Mouse (Mus musculus) liver, embryonic 14.5 days (tissue): Measurements from ENCODE around the gene 9930021J03Rik. TPM values are rescaled to one million over a fixed set of nuclear protein-coding genes. Genes with fewer than 3 reads are reported as not detected.
A peak's percentile ranks its signal among the peaks of the same experiment; 100 is the strongest.

ENCODE experiments used
- ATAC-seq: fragments of 200-750 bp; cut with Nextera tagmentation; 2 replicates; pipeline ENCODE4 v1.8.0; 2017; ENCODE audit warnings: moderate number of reproducible peaks, mild to moderate bottlenecking, moderate library complexity; ENCODE audit not compliant: insufficient read depth
- DNase-seq, 3 experiments: peaks; one replicate each; pipeline ENCODE4 v3.0.0-alpha.2; 2012 to 2013; ENCODE audit warnings: low read depth in 3 of 3, low spot score in 3 of 3
- H3K27ac ChIP-seq: fragments of 300-500 bp; sonication (generic); 2 replicates; pipeline ENCODE4 v1.5.1; 2014; ENCODE audit warnings: moderate library complexity, mild to moderate bottlenecking, control low read depth, inconsistent platforms
- H3K27me3 ChIP-seq: fragments of 300-500 bp; sonication (generic); 2 replicates; pipeline ENCODE4 v1.6.1; 2014; ENCODE audit warnings: mild to moderate bottlenecking, low read length, moderate library complexity; ENCODE audit not compliant: control insufficient read depth, insufficient read depth
- H3K36me3 ChIP-seq: fragments of 300-500 bp; sonication (generic); replicated peaks from 2 replicates; pipeline ENCODE4 v1.6.1; 2014; ENCODE audit warnings: low read depth; ENCODE audit not compliant: control insufficient read depth, insufficient read depth
- H3K4me1 ChIP-seq, 2 experiments: fragments of 200-500 bp in 1 of 2; fragments of 300-500 bp in 1 of 2; sonication (generic) in 1 of 2; replicated peaks; 2 replicates each; pipeline ENCODE4 v1.6.1; 2012 to 2014; ENCODE audit warnings: antibody characterized with exemption in 1 of 2, inconsistent platforms in 1 of 2, low read length in 1 of 2; ENCODE audit not compliant: control insufficient read depth in 2 of 2, insufficient read depth in 2 of 2
- H3K4me2 ChIP-seq: fragments of 300-500 bp; sonication (generic); 2 replicates; pipeline ENCODE4 v1.6.1; 2014; ENCODE audit warnings: low read depth, mild to moderate bottlenecking, control low read depth, moderate library complexity
- H3K4me3 ChIP-seq, 2 experiments: fragments of 200-500 bp in 1 of 2; fragments of 300-500 bp in 1 of 2; sonication (generic) in 1 of 2; 2 replicates each; pipeline ENCODE4 v1.5.1; 2012 to 2014; ENCODE audit warnings: low read depth in 2 of 2, low read length in 2 of 2, mild to moderate bottlenecking in 2 of 2, control low read depth in 1 of 2, inconsistent platforms in 1 of 2, moderate library complexity in 1 of 2; ENCODE audit not compliant: insufficient read depth in 1 of 2
- H3K9ac ChIP-seq: fragments of 300-500 bp; sonication (generic); replicated peaks from 2 replicates; pipeline ENCODE4 v1.6.1; 2014; ENCODE audit warnings: mild to moderate bottlenecking, control low read depth, moderate library complexity
- H3K9me3 ChIP-seq: fragments of 300-500 bp; sonication (generic); 2 replicates; pipeline ENCODE4 v1.6.1; 2016; ENCODE audit warnings: low read length, mixed read lengths; ENCODE audit not compliant: control insufficient read depth
- CTCF ChIP-seq: IDR thresholded peaks from 2 replicates; pipeline ENCODE4 v1.5.1; 2016; ENCODE audit warnings: antibody characterized with exemption, low read depth, control low read depth
- EP300 ChIP-seq: IDR thresholded peaks from 2 replicates; pipeline ENCODE4 v1.6.1; 2016; ENCODE audit warnings: antibody characterized with exemption, low read depth
- WGBS: fragments of 180-500 bp; shearing (Covaris S2); extraction: QIAGEN DNeasy Blood & Tissue Kit; methylation state at CpG from one replicate; pipeline ENCODE4 v1.1.7; 2014; ENCODE audit not compliant: insufficient replicate concordance; 5-methylcytosine and 5-hydroxymethylcytosine counted together
- polyA plus RNA-seq, 2 experiments: library from polyadenylated mRNA; depleted of rRNA in 1 of 2; stranded (reverse) in 1 of 2; unstranded in 1 of 2; fragments of >200 nt; fragmentation: Nextera tagmentation in 1 of 2; extraction: Ambion mirVana in 1 of 2; gene quantifications; 2 replicates each; pipeline versions ENCODE4 v1.2.1 to v1.2.3; 2012 to 2014

The 9930021J03Rik gene
- polyA plus RNA-seq, 2 experiments, result 1.9 to 4.1 TPM

DNA sequence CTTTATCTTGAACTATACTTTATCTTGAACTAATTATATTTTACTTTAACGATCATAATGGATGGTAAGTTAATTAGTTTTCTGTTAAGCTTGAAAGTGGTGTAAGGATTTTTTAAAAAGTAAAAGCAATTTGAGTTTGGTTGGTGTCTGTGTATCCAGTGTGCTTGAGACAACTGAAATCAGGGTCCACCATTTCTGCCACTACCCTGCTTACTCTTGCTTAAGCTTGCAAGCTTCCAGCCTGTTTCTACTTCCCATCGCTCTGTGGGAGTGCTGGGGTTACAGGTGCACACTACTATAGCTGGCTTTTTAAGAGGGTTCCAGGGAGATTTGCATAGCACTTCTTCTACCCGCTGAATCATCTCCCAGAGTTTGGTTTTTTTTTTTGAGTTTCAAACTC lies 96.3 kb downstream of the 9930021J03Rik start:
- ATAC-seq, result no peak
- Histone ChIP-seq H3K27ac (no peak overlapping the region), H3K4me1 (no peaks in the 10 kb centered on the region), H3K4me2 (no peak overlapping the region), H3K27me3 (no peaks in the 10 kb centered on the region), H3K4me3 (no peak overlapping the region), H3K9me3 (no peaks in the 10 kb centered on the region), H3K36me3 (no peaks in the 10 kb centered on the region), H3K9ac (no peak overlapping the region)
- DNase-seq, result no peak
- TF ChIP-seq EP300, result no peak
- TF ChIP-seq CTCF, result no peak
- WGBS, result 64% methylated on average over 3 of the region's 3 CpGs

DNA sequence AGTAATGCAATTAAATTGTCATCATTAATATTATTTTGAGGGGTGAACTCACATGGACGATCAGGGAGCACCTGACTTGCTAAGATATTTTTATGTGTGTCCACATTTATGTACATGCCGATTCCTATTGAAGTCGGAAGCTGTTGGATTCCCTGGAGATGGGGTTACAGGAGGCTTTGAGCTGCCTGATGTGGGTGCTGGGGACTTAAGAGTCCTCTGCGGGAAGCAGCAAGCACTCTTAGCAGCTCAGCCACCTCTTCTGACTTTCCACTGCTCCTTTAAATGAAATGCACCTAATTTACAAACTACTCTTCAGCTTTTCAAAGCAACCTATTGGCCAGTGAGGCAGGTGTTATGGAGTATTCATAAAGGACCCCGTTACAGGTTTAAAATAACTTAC lies 97.3 kb downstream of the 9930021J03Rik start:
- TF ChIP-seq CTCF, result no peak
- TF ChIP-seq EP300, result no peak
- DNase-seq, result no peak
- no peaks in the 10 kb centered on the region for H3K9me3 ChIP-seq
- H3K4me2 ChIP-seq, result peak overlapping the region; percentile 44
- 55% methylated on average over 5 of the region's 5 CpGs for WGBS
- H3K36me3 ChIP-seq, result no peaks in the 10 kb centered on the region
- no peak overlapping the region for H3K9ac ChIP-seq
- no peaks in the 10 kb centered on the region for H3K27me3 ChIP-seq
- H3K4me1 ChIP-seq, result no peaks in the 10 kb centered on the region
- H3K4me3 ChIP-seq, result no peak overlapping the region; a peak in 1 of 4 replicates
- no peak overlapping the region for H3K27ac ChIP-seq
- ATAC-seq, result no peak

DNA sequence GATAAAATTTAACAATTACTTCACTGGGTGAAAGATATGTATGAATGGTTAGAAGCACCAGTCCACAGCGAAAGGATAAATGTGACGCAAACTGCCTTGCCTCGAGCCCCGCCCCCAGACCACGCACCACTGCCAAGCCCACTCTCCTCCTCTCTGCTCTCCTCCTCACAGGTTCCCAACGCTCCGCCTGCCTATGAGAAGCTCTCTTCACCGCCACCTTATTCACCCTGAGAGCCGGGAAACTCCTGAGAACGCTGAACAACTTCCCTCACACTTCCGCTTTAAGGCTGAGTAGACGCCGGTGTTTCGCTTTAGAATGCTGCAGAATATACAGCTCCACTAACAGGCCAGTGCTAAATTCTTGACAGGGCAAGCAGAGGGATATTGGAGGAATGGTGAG lies 97.8 kb downstream of the 9930021J03Rik start:
- H3K9ac ChIP-seq, result no peak overlapping the region

DNA sequence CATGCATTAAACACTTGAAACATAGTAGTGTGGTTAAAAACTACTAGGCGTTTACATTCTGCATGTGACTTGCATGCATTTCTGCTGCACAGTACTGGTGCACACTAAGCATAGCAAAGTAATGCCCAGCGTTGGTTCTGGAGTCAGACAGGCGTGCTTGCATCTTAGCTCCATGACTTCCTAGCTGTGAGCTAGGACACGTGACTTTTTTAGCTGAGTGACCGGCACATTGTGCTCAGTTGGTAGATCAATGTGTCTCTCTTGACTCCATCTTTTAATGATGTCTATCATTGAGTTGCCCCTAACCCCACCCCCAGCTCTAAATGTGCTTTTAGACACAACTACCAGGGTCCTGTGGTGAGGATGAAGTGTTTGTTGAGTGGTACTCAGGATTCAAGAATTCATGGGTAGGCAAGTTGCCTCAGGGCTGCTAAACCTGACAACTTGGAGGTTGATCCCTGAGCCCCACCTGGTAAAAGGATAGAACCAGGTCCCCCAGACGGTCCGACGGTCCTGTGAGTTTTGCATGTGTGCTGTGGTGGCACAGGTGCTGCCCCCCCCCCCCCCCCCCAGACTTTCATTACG lies 98.4 kb downstream of the 9930021J03Rik start:
- no peak overlapping the region; the same call in 1 of the 2 replicates for H3K4me2 ChIP-seq

More for the DNA sequence above, 97.8 kb downstream of the 9930021J03Rik start:
- H3K27me3 ChIP-seq, result no peaks in the 10 kb centered on the region
- H3K9me3 ChIP-seq, result no peaks in the 10 kb centered on the region
- no peak for TF ChIP-seq CTCF
- no peak for TF ChIP-seq EP300
- H3K4me2 ChIP-seq, result peak overlapping the region; percentile 44
- H3K4me3 ChIP-seq, result peak overlapping the region; percentile 28; a peak in 3 of 4 replicates
- no peak for ATAC-seq
- WGBS, result 37% methylated on average over 14 of the region's 14 CpGs
- H3K36me3 ChIP-seq, result no peaks in the 10 kb centered on the region
- DNase-seq, result peak in 1 of 3 experiments; percentile 7
- H3K27ac ChIP-seq, result no peak overlapping the region
- no peaks in the 10 kb centered on the region for H3K4me1 ChIP-seq

DNA sequence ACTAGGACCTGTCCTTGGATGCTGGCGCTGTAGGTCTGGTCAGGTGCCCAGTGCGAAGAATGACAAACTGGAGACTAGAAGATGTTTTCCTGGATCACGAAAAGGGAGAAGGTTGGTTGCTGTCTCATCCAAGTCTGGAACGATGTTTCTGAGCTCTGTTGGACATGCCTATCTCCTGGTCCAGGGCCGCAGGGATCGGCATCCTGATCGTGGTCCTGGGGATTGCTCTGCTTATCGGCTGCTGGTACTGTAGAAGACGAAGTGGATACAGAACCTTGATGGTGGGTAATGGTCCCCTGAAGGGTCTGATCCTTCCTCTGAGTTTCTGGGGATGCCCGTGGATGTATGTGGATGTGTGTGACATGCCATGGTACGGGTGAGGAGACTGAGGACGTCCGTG lies 101.4 kb downstream of the 9930021J03Rik start:
- Histone ChIP-seq H3K4me2 (no peak overlapping the region), H3K27me3 (no peaks in the 10 kb centered on the region), H3K9ac (no peak overlapping the region), H3K4me1 (no peaks in the 10 kb centered on the region), H3K27ac (no peak overlapping the region), H3K9me3 (no peaks in the 10 kb centered on the region), H3K36me3 (no peaks in the 10 kb centered on the region), H3K4me3 (no peak overlapping the region)
- ATAC-seq, result no peak
- 76% methylated on average over 13 of the region's 13 CpGs for WGBS
- TF ChIP-seq CTCF (no peak), EP300 (no peak)
- DNase-seq, result no peak

More for the DNA sequence above, 98.4 kb downstream of the 9930021J03Rik start:
- no peak overlapping the region for H3K4me3 ChIP-seq
- H3K27me3 ChIP-seq, result no peaks in the 10 kb centered on the region
- no peak overlapping the region for H3K27ac ChIP-seq
- no peaks in the 10 kb centered on the region for H3K36me3 ChIP-seq
- H3K9me3 ChIP-seq, result no peaks in the 10 kb centered on the region
- no peak for DNase-seq
- no peak overlapping the region for H3K9ac ChIP-seq
- no peak for ATAC-seq
- WGBS, result 66% methylated on average over 9 of the region's 9 CpGs
- TF ChIP-seq EP300 (no peak), CTCF (no peak)
- no peaks in the 10 kb centered on the region for H3K4me1 ChIP-seq
